ENCODE assay signal across 7 mouse cellular contexts in genomic region chr1:171189476-171190114, GRCm38 (mm10). TPM values are rescaled to one million over a fixed set of nuclear protein-coding genes. Genes with fewer than 3 reads are reported as not detected.
A peak's percentile ranks its signal among the peaks of the same experiment; 100 is the strongest.
DNase-seq lines count a peak whose midpoint lies in the region; ATAC-seq and TF ChIP-seq lines count a peak whose summit lies in the region.

No protein-coding gene starts in this region.

- DNase-seq in lung, adult 2 months: no peak
- DNase-seq in heart, postnatal 10 days: peak; percentile 50 to 66
- no peak for DNase-seq in cerebellum, adult 18-20 months
- DNase-seq in c-Kit-positive CD71-positive TER-119-positive erythroid progenitor cells, embryonic 14.5 days (ENCODE audit: low spot score): no peak

- peaks cover 31% of the 10 kb centered on the region for H3K27me3 ChIP-seq in lung, embryonic 15.5 days
- H3K27me3 ChIP-seq in embryonic facial prominence, embryonic 12.5 days: peaks cover 36% of the 10 kb centered on the region
- no peaks in the 10 kb centered on the region; the same call in 1 of the 2 replicates for H3K27me3 ChIP-seq in neural tube, embryonic 14.5 days (ENCODE audit: control insufficient read depth, insufficient read depth, low read length)

- peak; percentile 62 for ATAC-seq in lung, embryonic 15.5 days (ENCODE audit: borderline replicate concordance, extremely low read depth, low FRiP score, low TSS enrichment)
- ATAC-seq in embryonic facial prominence, embryonic 12.5 days (ENCODE audit: insufficient number of reproducible peaks, insufficient read depth, low FRiP score, low TSS enrichment): peak; percentile 36; the same call in 1 of the 2 replicates
- ATAC-seq in neural tube, embryonic 14.5 days (ENCODE audit: low read depth): 0 out of 2 replicates have a peak, but pooled peaks have one; percentile 42

- H3K36me3 ChIP-seq in lung, embryonic 15.5 days: no peaks in the 10 kb centered on the region
- H3K36me3 ChIP-seq in embryonic facial prominence, embryonic 12.5 days: no peaks in the 10 kb centered on the region
- no peaks in the 10 kb centered on the region for H3K36me3 ChIP-seq in neural tube, embryonic 14.5 days (ENCODE audit: control insufficient read depth, insufficient read depth, low read length)

- peak overlapping the region; percentile 19; the same call in 1 of the 2 replicates for H3K4me2 ChIP-seq in lung, embryonic 15.5 days
- no peak overlapping the region for H3K4me2 ChIP-seq in embryonic facial prominence, embryonic 12.5 days (replicated peaks)
- no peak overlapping the region for H3K4me2 ChIP-seq in neural tube, embryonic 14.5 days (ENCODE audit: low read depth, low read length)

- H3K4me3 ChIP-seq in lung, embryonic 15.5 days: no peak overlapping the region
- H3K4me3 ChIP-seq in lung, adult 2 months (replicated peaks; ENCODE audit: extremely low read depth, low read depth, low read length): no peak overlapping the region
- H3K4me3 ChIP-seq in embryonic facial prominence, embryonic 12.5 days: no peak overlapping the region
- no peak overlapping the region for H3K4me3 ChIP-seq in neural tube, embryonic 14.5 days (ENCODE audit: low read depth, low read length)

- no peak for TF ChIP-seq CTCF in lung, adult 2 months (IDR thresholded peaks at IDR 0.05; ENCODE audit: insufficient read depth, low read length)

- WGBS in lung, embryonic 15.5 days: 38% methylated on average over 14 of the region's 14 CpGs
- WGBS in lung, adult 2 months: 63% methylated on average over 14 of the region's 14 CpGs
- whole genome bisulfite sequencing in embryonic facial prominence, embryonic 12.5 days: 36% methylated on average over 14 of the region's 14 CpGs
- 30% methylated on average over 14 of the region's 14 CpGs for WGBS in neural tube, embryonic 14.5 days

- H3K9me3 ChIP-seq in lung, embryonic 15.5 days: no peaks in the 10 kb centered on the region
- H3K9me3 ChIP-seq in embryonic facial prominence, embryonic 12.5 days: no peaks in the 10 kb centered on the region
- H3K9me3 ChIP-seq in neural tube, embryonic 14.5 days (ENCODE audit: control insufficient read depth, low read length): no peaks in the 10 kb centered on the region

- TF ChIP-seq POLR2A in lung, adult 2 months (IDR thresholded peaks at IDR 0.05; ENCODE audit: borderline replicate concordance, extremely low read depth, low read depth, low read length): no peak

- peak overlapping the region; percentile 35 for H3K27ac ChIP-seq in lung, embryonic 15.5 days
- H3K27ac ChIP-seq in embryonic facial prominence, embryonic 12.5 days: 0 out of 2 replicates have a peak overlapping the region, but pooled peaks have one; percentile 19
- H3K27ac ChIP-seq in neural tube, embryonic 14.5 days (ENCODE audit: low read depth, low read length): no peak overlapping the region

- no peak overlapping the region for H3K9ac ChIP-seq in lung, embryonic 15.5 days
- no peak overlapping the region for H3K9ac ChIP-seq in embryonic facial prominence, embryonic 12.5 days
- no peak overlapping the region for H3K9ac ChIP-seq in neural tube, embryonic 14.5 days (replicated peaks; ENCODE audit: low read depth, low read length)

- H3K4me1 ChIP-seq in lung, embryonic 15.5 days: peaks cover 15% of the 10 kb centered on the region
- peaks cover 8% of the 10 kb centered on the region; the same call in 1 of the 2 replicates for H3K4me1 ChIP-seq in lung, adult 2 months (ENCODE audit: control insufficient read depth, insufficient read depth, low read length)
- peaks cover 39% of the 10 kb centered on the region for H3K4me1 ChIP-seq in embryonic facial prominence, embryonic 12.5 days
- H3K4me1 ChIP-seq in neural tube, embryonic 14.5 days (ENCODE audit: control insufficient read depth, insufficient read depth, low read length): peaks cover 20% of the 10 kb centered on the region

- intact Hi-C loops in heart, postnatal 10 days (cut with DNase I): no loop called here

RNA-seq across cellular contexts. Expression of gene Pcp4l1, which starts 6.5 kb away (rescaled TPM):
- 5.0 and 5.9 TPM in 2 replicates for polyA plus RNA-seq in lung, embryonic 15.5 days (2015; fragmentation: Nextera tagmentation; extraction: Ambion mirVana)
- 37.5 and 59.8 TPM in 2 replicates for polyA plus RNA-seq in lung, adult 2 months (2012; rRNA removed)
- polyA plus RNA-seq in embryonic facial prominence, embryonic 12.5 days (2016; fragmentation: Nextera tagmentation; extraction: Ambion mirVana): 9.2 and 9.3 TPM in 2 replicates
- 100 to 1,000 TPM; 136 to 146 TPM for total RNA-seq in heart, postnatal 10 days (2021)
- 31.8 and 41.6 TPM in 2 replicates for polyA plus RNA-seq in neural tube, embryonic 14.5 days (2014; fragmentation: Nextera tagmentation; extraction: Ambion mirVana)

RNA-seq across cellular contexts. Expression of gene Nr1i3, which starts 24.2 kb away (rescaled TPM):
- polyA plus RNA-seq in lung, embryonic 15.5 days (2015; fragmentation: Nextera tagmentation; extraction: Ambion mirVana): 0.20 and 0.33 TPM in 2 replicates
- polyA plus RNA-seq in lung, adult 2 months (2012; rRNA removed): 0.25 TPM in 1 of 2 replicates, not detected in the other
- polyA plus RNA-seq in embryonic facial prominence, embryonic 12.5 days (2016; fragmentation: Nextera tagmentation; extraction: Ambion mirVana): 0.08 and 0.26 TPM in 2 replicates
- not detected for total RNA-seq in heart, postnatal 10 days (2021)
- polyA plus RNA-seq in neural tube, embryonic 14.5 days (2014; fragmentation: Nextera tagmentation; extraction: Ambion mirVana): 0.20 and 0.32 TPM in 2 replicates

RNA-seq across cellular contexts. Expression of gene Tomm40l, which starts 32.7 kb away (rescaled TPM):
- polyA plus RNA-seq in lung, embryonic 15.5 days (2015; fragmentation: Nextera tagmentation; extraction: Ambion mirVana): 34.9 and 35.4 TPM in 2 replicates
- 25.7 and 28.8 TPM in 2 replicates for polyA plus RNA-seq in lung, adult 2 months (2012; rRNA removed)
- polyA plus RNA-seq in embryonic facial prominence, embryonic 12.5 days (2016; fragmentation: Nextera tagmentation; extraction: Ambion mirVana): 31.9 and 33.9 TPM in 2 replicates
- total RNA-seq in heart, postnatal 10 days (2021): 10 to 100 TPM; 88.9 to 95.9 TPM
- polyA plus RNA-seq in neural tube, embryonic 14.5 days (2014; fragmentation: Nextera tagmentation; extraction: Ambion mirVana): 41.5 and 45.5 TPM in 2 replicates

RNA-seq across cellular contexts. Expression of gene Apoa2, which starts 35.3 kb away (rescaled TPM):
- 9.5 and 38.1 TPM in 2 replicates for polyA plus RNA-seq in lung, embryonic 15.5 days (2015; fragmentation: Nextera tagmentation; extraction: Ambion mirVana)
- 4.7 and 7.2 TPM in 2 replicates for polyA plus RNA-seq in lung, adult 2 months (2012; rRNA removed)
- 3.5 and 3.7 TPM in 2 replicates for polyA plus RNA-seq in embryonic facial prominence, embryonic 12.5 days (2016; fragmentation: Nextera tagmentation; extraction: Ambion mirVana)
- 1 to 10 TPM; 2.3 to 4.2 TPM for total RNA-seq in heart, postnatal 10 days (2021)
- 7.9 and 8.2 TPM in 2 replicates for polyA plus RNA-seq in neural tube, embryonic 14.5 days (2014; fragmentation: Nextera tagmentation; extraction: Ambion mirVana)

RNA-seq across cellular contexts. Expression of gene Mpz, which starts 39.1 kb away (rescaled TPM):
- 0.69 and 1.0 TPM in 2 replicates for polyA plus RNA-seq in lung, embryonic 15.5 days (2015; fragmentation: Nextera tagmentation; extraction: Ambion mirVana)
- polyA plus RNA-seq in lung, adult 2 months (2012; rRNA removed): 15.9 and 24.9 TPM in 2 replicates
- 4.5 and 4.7 TPM in 2 replicates for polyA plus RNA-seq in embryonic facial prominence, embryonic 12.5 days (2016; fragmentation: Nextera tagmentation; extraction: Ambion mirVana)
- 10 to 100 TPM; 11.0 to 18.1 TPM for total RNA-seq in heart, postnatal 10 days (2021)
- 11.8 TPM in 1 of 2 replicates, not detected in the other for polyA plus RNA-seq in neural tube, embryonic 14.5 days (2014; fragmentation: Nextera tagmentation; extraction: Ambion mirVana)

Comparison
In these comparisons a context has a peak if more than half of its experiments do, and no peak if none do; other contexts are left out.
1. DNase-seq: peak in heart, postnatal 10 days (2 of 2); none in lung, adult 2 months (single experiment), cerebellum, adult 18-20 months (0 of 2) and c-Kit-positive CD71-positive TER-119-positive erythroid progenitor cells, embryonic 14.5 days (single experiment).
2. Peak in every context shown above with its lines, with median percentiles within 50 percentile points of each other: ATAC-seq.